Mouse (Mus musculus): Measurements from ENCODE around the gene Txndc16. TPM values are rescaled to one million over a fixed set of nuclear protein-coding genes. Genes with fewer than 3 reads are reported as not detected.

The Txndc16 gene
- polyA plus RNA-seq, 1 experiment = 42.3 TPM

- Histone ChIP-seq H3K4me3 (ENCODE audit: insufficient read depth, low read length) (no peak overlapping the region), H3K4me1 (ENCODE audit: control insufficient read depth, insufficient read depth, low read length) (no peaks in the 10 kb centered on the region), H3K27ac (ENCODE audit: insufficient read depth, low read length) (no peak overlapping the region)
- no peak for TF ChIP-seq POLR2A (IDR thresholded peaks at IDR 0.05; ENCODE audit: extremely low read depth, insufficient read depth, low read length)
- TF ChIP-seq CTCF (IDR thresholded peaks at IDR 0.05; ENCODE audit: extremely low read depth, insufficient read depth, low read length) = no peak
Measured at GRCm38 (mm10) chr14:45090011-45090410, 130.1 kb downstream of the Txndc16 start.

GRCm38 (mm10) chr14:45085651-45086425 is 134.3 kb downstream of the Txndc16 start:
- no peaks in the 10 kb centered on the region; the same call in 1 of the 2 replicates for H3K4me1 ChIP-seq (ENCODE audit: control insufficient read depth, insufficient read depth, low read length)
- TF ChIP-seq POLR2A (IDR thresholded peaks at IDR 0.05; ENCODE audit: extremely low read depth, insufficient read depth, low read length) = no peak
- TF ChIP-seq CTCF (IDR thresholded peaks at IDR 0.05; ENCODE audit: extremely low read depth, insufficient read depth, low read length) = no peak
- no peak overlapping the region for H3K27ac ChIP-seq (ENCODE audit: insufficient read depth, low read length)
- H3K4me3 ChIP-seq (ENCODE audit: insufficient read depth, low read length) = no peak overlapping the region

GRCm38 (mm10) chr14:45084656-45085280 is 135.4 kb downstream of the Txndc16 start:
- Histone ChIP-seq H3K4me1 (ENCODE audit: control insufficient read depth, insufficient read depth, low read length) (no peaks in the 10 kb centered on the region; the same call in 1 of the 2 replicates), H3K4me3 (ENCODE audit: insufficient read depth, low read length) (no peak overlapping the region), H3K27ac (ENCODE audit: insufficient read depth, low read length) (no peak overlapping the region)
- TF ChIP-seq POLR2A (IDR thresholded peaks at IDR 0.05; ENCODE audit: extremely low read depth, insufficient read depth, low read length) (no peak), CTCF (IDR thresholded peaks at IDR 0.05; ENCODE audit: extremely low read depth, insufficient read depth, low read length) (no peak)

- TF ChIP-seq POLR2A (IDR thresholded peaks at IDR 0.05; ENCODE audit: extremely low read depth, insufficient read depth, low read length) (no peak), CTCF (IDR thresholded peaks at IDR 0.05; ENCODE audit: extremely low read depth, insufficient read depth, low read length) (no peak)
- H3K4me3 ChIP-seq (ENCODE audit: insufficient read depth, low read length) = no peak overlapping the region
- no peak overlapping the region for H3K27ac ChIP-seq (ENCODE audit: insufficient read depth, low read length)
- H3K4me1 ChIP-seq (ENCODE audit: control insufficient read depth, insufficient read depth, low read length) = no peaks in the 10 kb centered on the region; the same call in 1 of the 2 replicates
Measured at GRCm38 (mm10) chr14:45083540-45083939, 136.6 kb downstream of the Txndc16 start.

Other genes starting within 250 kb of the Txndc16 start
- 0.28 and 0.31 TPM in 2 replicates for gene Ptger2, start 232.1 kb downstream of the Txndc16 start, polyA plus RNA-seq (2012; rRNA removed)
- gene Gpr137c, start 611 bp downstream of the Txndc16 start, polyA plus RNA-seq (2012; rRNA removed) = 29.4 and 29.9 TPM in 2 replicates
- gene Ero1l, start 98.4 kb upstream of the Txndc16 start, polyA plus RNA-seq (2012; rRNA removed) = 23.6 and 27.2 TPM in 2 replicates
- 87.2 and 88.7 TPM in 2 replicates for gene Psmc6, start 109.5 kb upstream of the Txndc16 start, polyA plus RNA-seq (2012; rRNA removed)
- 13.0 and 14.7 TPM in 2 replicates for gene Styx, start 130.8 kb upstream of the Txndc16 start, polyA plus RNA-seq (2012; rRNA removed)
- gene Gnpnat1, start 184.6 kb upstream of the Txndc16 start, polyA plus RNA-seq (2012; rRNA removed) = 11.5 and 11.8 TPM in 2 replicates